Mouse (Mus musculus): ENCODE measurements around the gene Cnih1. TPM values are rescaled to one million over a fixed set of nuclear protein-coding genes. Genes with fewer than 3 reads are reported as not detected.

Cnih1 gene
- polyA plus RNA-seq, 1 experiment = 104 TPM

DNA sequence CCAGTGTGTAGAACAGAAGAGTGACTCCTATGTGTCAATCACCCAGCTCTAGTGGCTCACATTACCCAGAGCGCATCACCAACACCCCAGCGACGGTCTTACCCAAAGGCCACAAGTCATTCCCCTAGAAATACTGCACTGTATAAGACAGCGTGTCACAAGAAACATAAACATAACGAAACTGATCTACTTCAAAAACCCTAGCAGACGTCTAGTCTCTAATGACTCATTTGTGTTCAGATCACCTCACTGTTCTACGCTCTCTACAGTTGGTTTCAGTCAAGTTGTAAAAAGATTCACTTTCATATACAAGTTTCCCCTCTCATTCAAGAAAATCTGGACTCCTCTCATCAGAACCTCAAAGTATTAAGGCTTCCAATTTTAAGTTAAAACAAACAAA is 30.5 kb upstream of the Cnih1 start:
- H3K4me2 ChIP-seq (ENCODE audit: low read depth) = no peak overlapping the region
- no peak overlapping the region for H3ac ChIP-seq (ENCODE audit: control insufficient read depth, insufficient read length)
- no peaks in the 10 kb centered on the region for H3K27me3 ChIP-seq (ENCODE audit: control insufficient read depth, insufficient read depth, insufficient read length)
- H3K36me3 ChIP-seq (ENCODE audit: control insufficient read depth, insufficient read depth) = peaks cover 21% of the 10 kb centered on the region
- peaks cover 67% of the 10 kb centered on the region for H3K79me2 ChIP-seq (ENCODE audit: control insufficient read depth, insufficient read depth)
- H3K4me3 ChIP-seq = no peak overlapping the region
- TF ChIP-seq E2F4 (IDR thresholded peaks at IDR 0.05; ENCODE audit: insufficient read depth) (no peak), CEBPB (IDR thresholded peaks at IDR 0.05; ENCODE audit: insufficient read depth, poor library complexity, severe bottlenecking) (no peak), TCF3 (IDR thresholded peaks at IDR 0.05; ENCODE audit: insufficient read length, low read depth) (no peak), POLR2A (IDR thresholded peaks at IDR 0.05; ENCODE audit: insufficient read length, low read depth) (no peak), MAX (IDR thresholded peaks at IDR 0.05; ENCODE audit: low read depth) (no peak)

GRCm38 (mm10) chr14:46816916-46817622 is 28.9 kb upstream of the Cnih1 start:
- Histone ChIP-seq H3K4me3 (no peak overlapping the region), H3K4me2 (ENCODE audit: low read depth) (no peak overlapping the region), H3K27me3 (ENCODE audit: control insufficient read depth, insufficient read depth, insufficient read length) (no peaks in the 10 kb centered on the region), H3K36me3 (ENCODE audit: control insufficient read depth, insufficient read depth) (peaks cover 30% of the 10 kb centered on the region), H3ac (ENCODE audit: control insufficient read depth, insufficient read length) (no peak overlapping the region), H3K79me2 (ENCODE audit: control insufficient read depth, insufficient read depth) (peaks cover 67% of the 10 kb centered on the region)
- no peak for TF ChIP-seq POLR2AphosphoS2 (IDR thresholded peaks at IDR 0.05; ENCODE audit: insufficient read length, low read depth)
- TF ChIP-seq MAX (IDR thresholded peaks at IDR 0.05; ENCODE audit: low read depth) = no peak
- no peak for TF ChIP-seq POLR2A (IDR thresholded peaks at IDR 0.05; ENCODE audit: insufficient read length, low read depth)
- no peak for TF ChIP-seq REST (IDR thresholded peaks at IDR 0.05; ENCODE audit: insufficient read depth, insufficient read length)
- TF ChIP-seq MYOG (IDR thresholded peaks at IDR 0.05; ENCODE audit: control insufficient read depth in 1 of 3, insufficient read depth in 1 of 3, insufficient read length in 2 of 3, low read depth in 2 of 3) = no peak
- no peak for TF ChIP-seq E2F4 (IDR thresholded peaks at IDR 0.05; ENCODE audit: insufficient read depth)
- TF ChIP-seq USF1 (IDR thresholded peaks at IDR 0.05; ENCODE audit: low read depth) = no peak
- no peak for TF ChIP-seq TCF3 (IDR thresholded peaks at IDR 0.05; ENCODE audit: insufficient read length, low read depth)
- TF ChIP-seq TCF12 (IDR thresholded peaks at IDR 0.05; ENCODE audit: insufficient read depth, poor library complexity, severe bottlenecking) = no peak
- no peak for TF ChIP-seq SRF (IDR thresholded peaks at IDR 0.05; ENCODE audit: control insufficient read depth, insufficient read length, low read depth)
- TF ChIP-seq CEBPB (IDR thresholded peaks at IDR 0.05; ENCODE audit: insufficient read depth, poor library complexity, severe bottlenecking) = no peak
- no peak for TF ChIP-seq MYOD1 (IDR thresholded peaks at IDR 0.05; ENCODE audit: control insufficient read depth in 1 of 3, insufficient read length in 2 of 3, low read depth in 2 of 3)

DNA sequence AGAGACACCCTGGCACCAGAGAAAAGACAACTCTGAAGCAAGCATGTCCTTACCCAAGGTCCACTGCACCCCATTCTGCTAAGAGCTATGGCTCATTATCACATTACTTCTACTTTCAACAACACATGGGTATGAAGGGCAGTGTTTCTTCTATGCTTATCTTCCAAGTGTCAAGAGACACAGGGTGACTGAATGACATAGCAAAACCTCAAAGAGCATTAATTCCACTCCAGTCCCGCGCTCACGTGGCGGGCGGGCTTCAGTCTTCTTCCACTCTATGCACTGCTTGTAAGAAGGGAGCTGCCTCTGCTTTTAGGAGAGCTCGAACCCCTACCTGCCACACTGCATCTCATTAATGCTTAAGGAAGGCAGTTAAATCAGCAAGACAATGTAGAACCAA is 27.4 kb upstream of the Cnih1 start:
- H3K4me2 ChIP-seq (ENCODE audit: low read depth) = no peak overlapping the region
- H3K36me3 ChIP-seq (ENCODE audit: control insufficient read depth, insufficient read depth) = peaks cover 44% of the 10 kb centered on the region
- no peak overlapping the region for H3ac ChIP-seq (ENCODE audit: control insufficient read depth, insufficient read length)
- TF ChIP-seq MYOG (IDR thresholded peaks at IDR 0.05; ENCODE audit: control insufficient read depth in 1 of 3, insufficient read depth in 1 of 3, insufficient read length in 2 of 3, low read depth in 2 of 3) (no peak), REST (IDR thresholded peaks at IDR 0.05; ENCODE audit: insufficient read depth, insufficient read length) (no peak), MAX (IDR thresholded peaks at IDR 0.05; ENCODE audit: low read depth) (no peak), E2F4 (IDR thresholded peaks at IDR 0.05; ENCODE audit: insufficient read depth) (no peak), CEBPB (IDR thresholded peaks at IDR 0.05; ENCODE audit: insufficient read depth, poor library complexity, severe bottlenecking) (no peak)
- peaks cover 54% of the 10 kb centered on the region for H3K79me2 ChIP-seq (ENCODE audit: control insufficient read depth, insufficient read depth)
- H3K27me3 ChIP-seq (ENCODE audit: control insufficient read depth, insufficient read depth, insufficient read length) = no peaks in the 10 kb centered on the region
- no peak overlapping the region for H3K4me3 ChIP-seq

GRCm38 (mm10) chr14:46807927-46808326 is 19.7 kb upstream of the Cnih1 start:
- peaks cover 50% of the 10 kb centered on the region for H3K36me3 ChIP-seq (ENCODE audit: control insufficient read depth, insufficient read depth)

DNA sequence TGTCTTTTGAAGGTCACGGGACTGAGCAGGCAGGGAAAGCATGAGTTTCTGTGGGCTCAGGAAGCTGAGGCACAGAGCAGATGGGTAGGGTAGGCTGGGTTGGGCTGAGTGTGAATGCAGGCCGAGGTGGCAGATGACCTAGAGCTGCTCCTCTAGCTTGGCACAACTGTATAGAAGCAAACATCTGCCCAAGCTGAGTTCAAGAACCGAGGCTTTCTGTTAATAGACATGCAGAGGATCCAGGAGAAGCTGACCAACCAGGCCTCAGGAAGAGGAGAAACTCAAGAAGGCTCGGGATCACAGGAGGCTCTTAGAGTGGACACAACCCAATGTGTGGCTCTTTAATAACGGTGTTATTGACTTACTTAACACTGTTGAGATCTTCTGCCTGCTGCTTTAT is 18.0 kb upstream of the Cnih1 start:
- Histone ChIP-seq H3ac (ENCODE audit: control insufficient read depth, insufficient read length) (no peak overlapping the region), H3K79me2 (ENCODE audit: control insufficient read depth, insufficient read depth) (no peaks in the 10 kb centered on the region), H3K27me3 (ENCODE audit: control insufficient read depth, insufficient read depth, insufficient read length) (no peaks in the 10 kb centered on the region), H3K4me3 (no peak overlapping the region), H3K36me3 (ENCODE audit: control insufficient read depth, insufficient read depth) (peaks cover 33% of the 10 kb centered on the region), H3K4me2 (ENCODE audit: low read depth) (no peak overlapping the region)
- TF ChIP-seq E2F4 (IDR thresholded peaks at IDR 0.05; ENCODE audit: insufficient read depth) (no peak), POLR2A (IDR thresholded peaks at IDR 0.05; ENCODE audit: insufficient read length, low read depth) (no peak), MYOD1 (IDR thresholded peaks at IDR 0.05; ENCODE audit: control insufficient read depth in 1 of 3, insufficient read length in 2 of 3, low read depth in 2 of 3) (no peak)

More at GRCm38 (mm10) chr14:46807927-46808326, 19.7 kb upstream of the Cnih1 start:
- no peak overlapping the region for H3K4me3 ChIP-seq
- no peak overlapping the region for H3K4me2 ChIP-seq (ENCODE audit: low read depth)
- TF ChIP-seq TCF3 (IDR thresholded peaks at IDR 0.05; ENCODE audit: insufficient read length, low read depth) (no peak), SRF (IDR thresholded peaks at IDR 0.05; ENCODE audit: control insufficient read depth, insufficient read length, low read depth) (no peak), TCF12 (IDR thresholded peaks at IDR 0.05; ENCODE audit: insufficient read depth, poor library complexity, severe bottlenecking) (no peak), USF1 (IDR thresholded peaks at IDR 0.05; ENCODE audit: low read depth) (no peak), POLR2A (IDR thresholded peaks at IDR 0.05; ENCODE audit: insufficient read length, low read depth) (no peak), CEBPB (IDR thresholded peaks at IDR 0.05; ENCODE audit: insufficient read depth, poor library complexity, severe bottlenecking) (no peak)
- H3ac ChIP-seq (ENCODE audit: control insufficient read depth, insufficient read length) = no peak overlapping the region
- no peaks in the 10 kb centered on the region for H3K79me2 ChIP-seq (ENCODE audit: control insufficient read depth, insufficient read depth)
- H3K27me3 ChIP-seq (ENCODE audit: control insufficient read depth, insufficient read depth, insufficient read length) = no peaks in the 10 kb centered on the region
